Mouse (Mus musculus) 416B (cell line): ENCODE results near the gene Ghdc.
A peak's percentile ranks its signal among the peaks of the same experiment; 100 is the strongest.
"Not testable (repeated sequence)": the region's sequence is repeated elsewhere in the genome, so short reads cannot be mapped to it uniquely, and the experiment has no call there.

ENCODE experiments used
- DNase-seq: peaks from one replicate; pipeline ENCODE4 v3.0.0; 2011; ENCODE audit warnings: low read depth

Ghdc gene

GRCm38 (mm10) chr11:100770646-100771408 lies at the start of gene Ghdc:
Gene Ghdc (minus strand): TSS chr11:100770957.
- peak; percentile 87 for DNase-seq

GRCm38 (mm10) chr11:100820047-100820446 lies 49.3 kb upstream of the Ghdc start:
- DNase-seq: no peak

GRCm38 (mm10) chr11:100819626-100820025 lies 48.9 kb upstream of the Ghdc start:
- no peak for DNase-seq

- no peak for DNase-seq
Observed at GRCm38 (mm10) chr11:100819048-100819447, 48.3 kb upstream of the Ghdc start.

GRCm38 (mm10) chr11:100818359-100819012 lies 47.7 kb upstream of the Ghdc start:
- no peak for DNase-seq

GRCm38 (mm10) chr11:100817311-100817710 lies 46.6 kb upstream of the Ghdc start:
- no peak for DNase-seq

- DNase-seq: no peak
Observed at GRCm38 (mm10) chr11:100816801-100817200, 46.0 kb upstream of the Ghdc start.

- no peak for DNase-seq
Observed at GRCm38 (mm10) chr11:100816342-100816741, 45.6 kb upstream of the Ghdc start.

GRCm38 (mm10) chr11:100814498-100814897 lies 43.7 kb upstream of the Ghdc start:
- peak; percentile 46 for DNase-seq

- no peak for DNase-seq
Observed at GRCm38 (mm10) chr11:100811132-100811531, 40.4 kb upstream of the Ghdc start.

GRCm38 (mm10) chr11:100810516-100810915 lies 39.8 kb upstream of the Ghdc start:
- DNase-seq: no peak

- DNase-seq: no peak
Observed at GRCm38 (mm10) chr11:100806380-100807305, 35.9 kb upstream of the Ghdc start.

GRCm38 (mm10) chr11:100805535-100805934 lies 34.8 kb upstream of the Ghdc start:
- peak; percentile 68 for DNase-seq

- peak; percentile 84 for DNase-seq
Observed at GRCm38 (mm10) chr11:100804409-100804808, 33.7 kb upstream of the Ghdc start.

- DNase-seq: no peak
Observed at GRCm38 (mm10) chr11:100799426-100799825, 28.7 kb upstream of the Ghdc start.

- DNase-seq: no peak
Observed at GRCm38 (mm10) chr11:100796585-100796984, 25.8 kb upstream of the Ghdc start.

- peak; percentile 64 for DNase-seq
Observed at GRCm38 (mm10) chr11:100795386-100795785, 24.6 kb upstream of the Ghdc start.

GRCm38 (mm10) chr11:100791457-100792049 lies 20.8 kb upstream of the Ghdc start:
- peak; percentile 59 for DNase-seq

GRCm38 (mm10) chr11:100790644-100791043 lies 19.9 kb upstream of the Ghdc start:
- not testable (repeated sequence) for DNase-seq

- DNase-seq: no peak
Observed at GRCm38 (mm10) chr11:100789702-100790101, 18.9 kb upstream of the Ghdc start.

GRCm38 (mm10) chr11:100785774-100786173 lies 15.0 kb upstream of the Ghdc start:
- DNase-seq: no peak

GRCm38 (mm10) chr11:100784286-100784685 lies 13.5 kb upstream of the Ghdc start:
- no peak for DNase-seq
